Mouse (Mus musculus) heart, embryonic 11.5 days (tissue): Measurements from ENCODE around the gene Casp6. TPM values are rescaled to one million over a fixed set of nuclear protein-coding genes. Genes with fewer than 3 reads are reported as not detected.

Source experiments
- ATAC-seq: fragments of 200-750 bp; cut with Nextera tagmentation; replicated peaks from 2 replicates; pipeline ENCODE4 v1.8.0; 2017; ENCODE audit warnings: moderate library complexity; ENCODE audit not compliant: insufficient number of reproducible peaks, low FRiP score, low TSS enrichment
- H3K27ac ChIP-seq: fragments of 300-500 bp; sonication (generic); 2 replicates; pipeline ENCODE4 v1.5.1; 2014; ENCODE audit warnings: mild to moderate bottlenecking, low read depth, low read length
- H3K27me3 ChIP-seq: fragments of 300-500 bp; sonication (generic); 2 replicates; pipeline ENCODE4 v1.6.1; 2014; ENCODE audit warnings: mild to moderate bottlenecking, low read length, mixed read lengths; ENCODE audit not compliant: control insufficient read depth, insufficient read depth
- H3K36me3 ChIP-seq: fragments of 300-500 bp; sonication (generic); 2 replicates; pipeline ENCODE4 v1.6.1; 2014; ENCODE audit warnings: mild to moderate bottlenecking, low read length, moderate library complexity, mixed read lengths; ENCODE audit not compliant: control insufficient read depth, insufficient read depth
- H3K4me1 ChIP-seq: fragments of 300-500 bp; sonication (generic); 2 replicates; pipeline ENCODE4 v1.6.1; 2014; ENCODE audit warnings: low read length; ENCODE audit not compliant: control insufficient read depth, insufficient read depth
- H3K4me2 ChIP-seq: fragments of 300-500 bp; sonication (generic); 2 replicates; pipeline ENCODE4 v1.6.1; 2014; ENCODE audit warnings: mild to moderate bottlenecking, moderate library complexity
- H3K4me3 ChIP-seq: fragments of 300-500 bp; sonication (generic); 2 replicates; pipeline ENCODE4 v1.5.1; 2014; ENCODE audit warnings: low read depth, low read length
- H3K9ac ChIP-seq: fragments of 300-500 bp; sonication (generic); 2 replicates; pipeline ENCODE4 v1.6.1; 2014; ENCODE audit warnings: mild to moderate bottlenecking, low read depth, low read length, moderate library complexity
- H3K9me3 ChIP-seq: fragments of 300-500 bp; sonication (generic); replicated peaks from 2 replicates; pipeline ENCODE4 v1.6.1; 2016; ENCODE audit warnings: low read length; ENCODE audit not compliant: control insufficient read depth
- WGBS: fragments of 180-500 bp; shearing (Covaris S2); extraction: QIAGEN DNeasy Blood & Tissue Kit; methylation state at CpG from one replicate; pipeline ENCODE4 v1.1.7; 2014; ENCODE audit not compliant: insufficient replicate concordance; 5-methylcytosine and 5-hydroxymethylcytosine counted together
- polyA plus RNA-seq: library from polyadenylated mRNA; unstranded; fragments of >200 nt; fragmentation: Nextera tagmentation; extraction: Ambion mirVana; gene quantifications from 2 replicates; pipeline ENCODE4 v1.2.1, GENCODE M21; 2014

Gene Casp6
- polyA plus RNA-seq, 1 experiment from 2014 or later: 86.7 TPM

DNA sequence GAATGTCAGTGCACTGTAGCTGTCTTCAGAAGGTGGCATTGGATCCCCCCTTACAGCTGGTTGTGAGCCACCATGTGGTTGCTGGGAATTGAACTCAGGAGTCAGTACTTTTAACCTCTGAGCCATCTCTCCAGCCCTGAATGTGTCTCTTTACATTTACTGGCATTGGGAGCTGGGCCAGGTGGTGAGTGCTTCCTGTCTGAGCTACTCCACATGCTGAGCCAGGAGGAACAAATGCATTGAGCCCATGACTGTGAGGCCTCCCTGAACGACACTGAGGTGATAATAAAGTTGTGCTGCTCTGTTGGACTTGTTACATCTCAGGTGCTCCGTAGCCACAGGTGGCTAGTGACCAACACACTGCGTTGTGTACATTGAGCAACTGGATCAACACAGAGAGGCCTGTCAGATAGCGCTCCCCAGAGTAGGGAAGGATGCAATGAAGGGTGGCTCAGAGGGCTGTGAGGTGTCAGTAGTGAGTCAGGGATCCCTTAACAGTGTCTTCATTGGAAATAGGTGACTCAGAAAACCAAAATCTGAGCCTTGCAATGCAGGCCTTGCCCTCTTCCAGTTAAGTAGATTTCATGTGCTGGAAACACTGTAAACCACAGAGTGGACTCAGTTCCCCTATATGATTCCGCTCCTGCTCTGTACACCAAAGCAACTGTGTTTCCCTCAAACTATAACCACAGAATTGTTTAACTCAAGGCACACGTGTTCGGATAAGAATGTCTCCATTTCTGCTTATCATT lies 3.3 kb downstream of the Casp6 start:
- Histone ChIP-seq H3K4me1 (peaks cover 12% of the 10 kb centered on the region), H3K9ac (no peak overlapping the region), H3K36me3 (peaks cover 13% of the 10 kb centered on the region), H3K27ac (no peak overlapping the region), H3K4me3 (no peak overlapping the region), H3K27me3 (no peaks in the 10 kb centered on the region), H3K9me3 (no peaks in the 10 kb centered on the region), H3K4me2 (no peak overlapping the region)
- ATAC-seq: no peak
- WGBS: 79% methylated on average over 7 of the region's 7 CpGs

DNA sequence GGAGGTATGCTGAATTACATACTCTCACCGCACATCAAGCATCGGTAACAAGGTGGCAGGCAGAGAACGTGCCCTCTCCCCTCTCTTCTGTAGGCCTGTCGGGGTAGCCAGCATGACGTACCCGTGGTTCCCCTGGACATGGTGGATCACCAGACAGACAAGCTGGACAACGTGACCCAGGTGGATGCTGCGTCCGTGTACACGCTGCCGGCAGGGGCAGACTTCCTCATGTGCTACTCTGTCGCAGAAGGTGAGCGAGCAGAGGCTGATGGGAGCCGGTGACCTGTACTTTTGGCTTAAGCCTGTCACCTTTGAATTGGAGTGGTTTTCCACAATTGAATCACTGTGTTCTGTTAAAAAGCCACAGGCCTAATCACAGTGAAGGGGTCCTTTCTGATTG lies 10.8 kb downstream of the Casp6 start:
- Histone ChIP-seq H3K4me1 (no peaks in the 10 kb centered on the region), H3K27ac (no peak overlapping the region), H3K4me3 (no peak overlapping the region), H3K4me2 (no peak overlapping the region), H3K9me3 (no peaks in the 10 kb centered on the region), H3K9ac (no peak overlapping the region), H3K27me3 (no peaks in the 10 kb centered on the region), H3K36me3 (peaks cover 19% of the 10 kb centered on the region)
- WGBS: 89% methylated on average over 14 of the region's 14 CpGs
- no peak for ATAC-seq

GRCm38 (mm10) chr3:129913241-129913640 lies 12.0 kb downstream of the Casp6 start:
- no peaks in the 10 kb centered on the region for H3K9me3 ChIP-seq
- H3K4me3 ChIP-seq: no peak overlapping the region
- H3K4me2 ChIP-seq: no peak overlapping the region
- peaks cover 19% of the 10 kb centered on the region for H3K36me3 ChIP-seq
- no peaks in the 10 kb centered on the region for H3K27me3 ChIP-seq
- no peak for ATAC-seq
- no peak overlapping the region for H3K27ac ChIP-seq
- no peak overlapping the region for H3K9ac ChIP-seq
- WGBS: 87% methylated on average over 13 of the region's 13 CpGs
- no peaks in the 10 kb centered on the region for H3K4me1 ChIP-seq

DNA sequence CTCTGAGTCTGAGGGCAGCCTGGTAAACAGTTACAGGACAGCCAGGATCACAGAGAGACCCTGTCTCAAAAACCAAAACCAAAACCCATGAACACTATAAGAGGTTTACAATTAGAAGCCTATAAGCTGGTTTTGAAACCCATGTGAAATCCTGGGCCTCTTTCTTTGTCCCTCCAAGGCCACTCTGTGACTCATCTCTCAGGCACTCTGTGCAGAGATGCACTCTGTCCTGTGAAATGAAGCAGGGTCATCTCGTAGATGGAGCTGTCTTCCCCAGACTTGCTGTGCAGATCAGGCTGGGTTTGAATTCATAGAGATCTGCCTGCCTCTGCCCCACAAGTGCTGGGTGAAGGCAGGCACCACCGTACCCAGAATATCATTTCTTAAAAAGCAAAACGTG lies 16.2 kb downstream of the Casp6 start:
- Histone ChIP-seq H3K36me3 (no peaks in the 10 kb centered on the region), H3K27me3 (no peaks in the 10 kb centered on the region), H3K27ac (no peak overlapping the region), H3K9me3 (no peaks in the 10 kb centered on the region), H3K4me1 (no peaks in the 10 kb centered on the region), H3K9ac (no peak overlapping the region), H3K4me2 (no peak overlapping the region), H3K4me3 (no peak overlapping the region)
- ATAC-seq: no peak
- WGBS: 69% methylated on average over 3 of the region's 3 CpGs

DNA sequence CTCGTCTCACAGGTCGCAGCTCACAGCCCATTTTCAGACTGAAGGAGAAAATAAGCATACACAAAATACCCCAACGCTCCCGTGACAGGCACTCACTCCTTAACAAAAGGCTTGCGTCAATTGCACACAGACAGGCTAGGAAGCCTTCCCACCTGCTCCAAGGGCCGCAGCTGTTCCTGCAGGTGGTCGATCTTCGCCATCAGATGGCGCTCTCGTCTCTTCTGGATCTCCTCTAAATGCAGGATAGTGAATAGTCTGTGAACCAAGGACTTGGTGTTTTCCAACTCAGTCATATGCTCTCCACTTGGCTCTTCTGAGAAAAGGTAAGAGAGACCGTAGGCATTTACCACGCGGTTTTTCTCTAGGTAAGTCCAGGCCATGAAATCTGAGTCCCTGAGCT lies 17.2 kb downstream of the Casp6 start:
- H3K4me3 ChIP-seq: no peak overlapping the region
- 16% methylated on average over 13 of the region's 13 CpGs for WGBS
- H3K4me1 ChIP-seq: no peaks in the 10 kb centered on the region
- H3K36me3 ChIP-seq: no peaks in the 10 kb centered on the region
- ATAC-seq: no peak
- no peaks in the 10 kb centered on the region for H3K27me3 ChIP-seq
- no peak overlapping the region for H3K9ac ChIP-seq
- H3K9me3 ChIP-seq: no peaks in the 10 kb centered on the region
- no peak overlapping the region for H3K27ac ChIP-seq
- H3K4me2 ChIP-seq: no peak overlapping the region

- no peak for ATAC-seq
- no peak overlapping the region for H3K4me2 ChIP-seq
- no peaks in the 10 kb centered on the region for H3K9me3 ChIP-seq
- H3K4me3 ChIP-seq: no peak overlapping the region
- no peaks in the 10 kb centered on the region for H3K36me3 ChIP-seq
- H3K9ac ChIP-seq: no peak overlapping the region
- H3K4me1 ChIP-seq: no peaks in the 10 kb centered on the region
- no peaks in the 10 kb centered on the region for H3K27me3 ChIP-seq
- WGBS: 77% methylated on average over 7 of the region's 7 CpGs
- H3K27ac ChIP-seq: no peak overlapping the region
Observed at GRCm38 (mm10) chr3:129923581-129923980, 22.4 kb downstream of the Casp6 start.

DNA sequence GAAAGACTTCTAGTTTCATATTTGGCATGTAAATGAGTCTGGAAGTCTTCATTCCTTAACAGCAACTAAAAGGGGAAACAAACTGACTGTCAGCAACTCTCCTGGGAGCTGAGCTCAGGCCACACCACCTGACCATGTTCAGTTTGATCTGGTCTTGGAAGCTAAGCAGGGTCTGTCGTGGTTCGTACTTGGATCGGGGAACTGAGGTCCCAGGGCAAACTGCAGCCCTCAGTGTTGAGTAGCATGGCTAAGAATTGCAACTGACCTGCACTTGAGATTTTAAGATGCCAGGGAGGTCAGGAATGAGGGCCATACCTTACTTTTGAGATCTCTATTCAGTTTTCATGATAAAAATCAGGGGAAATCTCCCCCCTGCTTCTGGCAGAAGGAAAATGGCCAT lies 24.6 kb downstream of the Casp6 start:
- Histone ChIP-seq H3K36me3 (no peaks in the 10 kb centered on the region), H3K27ac (no peak overlapping the region), H3K27me3 (no peaks in the 10 kb centered on the region), H3K9me3 (no peaks in the 10 kb centered on the region), H3K4me2 (no peak overlapping the region), H3K9ac (no peak overlapping the region), H3K4me1 (no peaks in the 10 kb centered on the region), H3K4me3 (no peak overlapping the region)
- no peak for ATAC-seq
- WGBS: 79% methylated on average over 3 of the region's 3 CpGs

- Histone ChIP-seq H3K36me3 (no peaks in the 10 kb centered on the region), H3K9me3 (no peaks in the 10 kb centered on the region), H3K9ac (no peak overlapping the region), H3K27me3 (no peaks in the 10 kb centered on the region), H3K27ac (no peak overlapping the region), H3K4me2 (no peak overlapping the region), H3K4me3 (no peak overlapping the region), H3K4me1 (no peaks in the 10 kb centered on the region)
- WGBS: 62% methylated on average over 6 of the region's 6 CpGs
- no peak for ATAC-seq
Observed at GRCm38 (mm10) chr3:129930213-129930778, 29.1 kb downstream of the Casp6 start.

GRCm38 (mm10) chr3:129932443-129932842 lies 31.2 kb downstream of the Casp6 start:
- H3K27me3 ChIP-seq: no peaks in the 10 kb centered on the region
- ATAC-seq: no peak
- H3K4me2 ChIP-seq: no peak overlapping the region
- H3K9me3 ChIP-seq: no peaks in the 10 kb centered on the region
- no peaks in the 10 kb centered on the region for H3K36me3 ChIP-seq
- 40% methylated on average over 4 of the region's 4 CpGs for WGBS
- H3K4me1 ChIP-seq: no peaks in the 10 kb centered on the region
- no peak overlapping the region for H3K9ac ChIP-seq
- no peak overlapping the region for H3K27ac ChIP-seq
- H3K4me3 ChIP-seq: no peak overlapping the region
